Mouse (Mus musculus): ENCODE measurements around the gene Ptpn4. TPM values are rescaled to one million over a fixed set of nuclear protein-coding genes. Genes with fewer than 3 reads are reported as not detected.

The Ptpn4 gene
- polyA plus RNA-seq, 1 experiment: 17.2 TPM

GRCm38 (mm10) chr1:119641090-119641812, 196.2 kb downstream of the Ptpn4 start:
- Histone ChIP-seq H3K27ac (ENCODE audit: control insufficient read depth, insufficient read depth, low read depth, low read length) (no peak overlapping the region), H3K4me1 (ENCODE audit: control insufficient read depth, insufficient read depth, low read length) (no peaks in the 10 kb centered on the region), H3K4me3 (ENCODE audit: control insufficient read depth, low read depth, low read length) (no peak overlapping the region), H3K36me3 (ENCODE audit: control insufficient read depth, insufficient read depth, low read length) (peaks cover 3% of the 10 kb centered on the region; the same call in 1 of the 2 replicates), H3K27me3 (ENCODE audit: control insufficient read depth, insufficient read depth, low read length) (no peaks in the 10 kb centered on the region)
- TF ChIP-seq POLR2A (IDR thresholded peaks at IDR 0.05; ENCODE audit: control insufficient read depth, low read depth, low read length) (no peak), CTCF (IDR thresholded peaks at IDR 0.05; ENCODE audit: control insufficient read depth, insufficient read depth, insufficient replicate concordance, low read depth, low read length) (no peak)

- peaks cover 3% of the 10 kb centered on the region; the same call in 1 of the 2 replicates for H3K36me3 ChIP-seq (ENCODE audit: control insufficient read depth, insufficient read depth, low read length)
- H3K4me1 ChIP-seq (ENCODE audit: control insufficient read depth, insufficient read depth, low read length): no peaks in the 10 kb centered on the region
- TF ChIP-seq POLR2A (IDR thresholded peaks at IDR 0.05; ENCODE audit: control insufficient read depth, low read depth, low read length) (no peak), CTCF (IDR thresholded peaks at IDR 0.05; ENCODE audit: control insufficient read depth, insufficient read depth, insufficient replicate concordance, low read depth, low read length) (no peak)
- no peaks in the 10 kb centered on the region for H3K27me3 ChIP-seq (ENCODE audit: control insufficient read depth, insufficient read depth, low read length)
- no peak overlapping the region for H3K27ac ChIP-seq (ENCODE audit: control insufficient read depth, insufficient read depth, low read depth, low read length)
- no peak overlapping the region for H3K4me3 ChIP-seq (ENCODE audit: control insufficient read depth, low read depth, low read length)
Measured at GRCm38 (mm10) chr1:119640006-119640405, 197.4 kb downstream of the Ptpn4 start.

GRCm38 (mm10) chr1:119637188-119638023, 200.0 kb downstream of the Ptpn4 start:
- H3K4me3 ChIP-seq (ENCODE audit: control insufficient read depth, low read depth, low read length): no peak overlapping the region
- peaks cover 3% of the 10 kb centered on the region; the same call in 1 of the 2 replicates for H3K36me3 ChIP-seq (ENCODE audit: control insufficient read depth, insufficient read depth, low read length)
- H3K4me1 ChIP-seq (ENCODE audit: control insufficient read depth, insufficient read depth, low read length): no peaks in the 10 kb centered on the region
- no peak overlapping the region for H3K27ac ChIP-seq (ENCODE audit: control insufficient read depth, insufficient read depth, low read depth, low read length)
- no peaks in the 10 kb centered on the region for H3K27me3 ChIP-seq (ENCODE audit: control insufficient read depth, insufficient read depth, low read length)
- no peak for TF ChIP-seq CTCF (IDR thresholded peaks at IDR 0.05; ENCODE audit: control insufficient read depth, insufficient read depth, insufficient replicate concordance, low read depth, low read length)
- no peak for TF ChIP-seq POLR2A (IDR thresholded peaks at IDR 0.05; ENCODE audit: control insufficient read depth, low read depth, low read length)

- TF ChIP-seq POLR2A (IDR thresholded peaks at IDR 0.05; ENCODE audit: control insufficient read depth, low read depth, low read length): no peak
- no peak for TF ChIP-seq CTCF (IDR thresholded peaks at IDR 0.05; ENCODE audit: control insufficient read depth, insufficient read depth, insufficient replicate concordance, low read depth, low read length)
- Histone ChIP-seq H3K27me3 (ENCODE audit: control insufficient read depth, insufficient read depth, low read length) (no peaks in the 10 kb centered on the region), H3K4me1 (ENCODE audit: control insufficient read depth, insufficient read depth, low read length) (no peaks in the 10 kb centered on the region), H3K4me3 (ENCODE audit: control insufficient read depth, low read depth, low read length) (no peak overlapping the region), H3K27ac (ENCODE audit: control insufficient read depth, insufficient read depth, low read depth, low read length) (no peak overlapping the region), H3K36me3 (ENCODE audit: control insufficient read depth, insufficient read depth, low read length) (peaks cover 1% of the 10 kb centered on the region)
Measured at GRCm38 (mm10) chr1:119634746-119635145, 202.7 kb downstream of the Ptpn4 start.

- Histone ChIP-seq H3K4me3 (ENCODE audit: control insufficient read depth, low read depth, low read length) (no peak overlapping the region), H3K27ac (ENCODE audit: control insufficient read depth, insufficient read depth, low read depth, low read length) (no peak overlapping the region), H3K4me1 (ENCODE audit: control insufficient read depth, insufficient read depth, low read length) (no peaks in the 10 kb centered on the region), H3K27me3 (ENCODE audit: control insufficient read depth, insufficient read depth, low read length) (no peaks in the 10 kb centered on the region), H3K36me3 (ENCODE audit: control insufficient read depth, insufficient read depth, low read length) (no peaks in the 10 kb centered on the region; the same call in 1 of the 2 replicates)
- TF ChIP-seq CTCF (IDR thresholded peaks at IDR 0.05; ENCODE audit: control insufficient read depth, insufficient read depth, insufficient replicate concordance, low read depth, low read length) (no peak), POLR2A (IDR thresholded peaks at IDR 0.05; ENCODE audit: control insufficient read depth, low read depth, low read length) (no peak)
Measured at GRCm38 (mm10) chr1:119630428-119630827, 207.0 kb downstream of the Ptpn4 start.

- Histone ChIP-seq H3K4me3 (ENCODE audit: control insufficient read depth, low read depth, low read length) (no peak overlapping the region), H3K4me1 (ENCODE audit: control insufficient read depth, insufficient read depth, low read length) (no peaks in the 10 kb centered on the region), H3K36me3 (ENCODE audit: control insufficient read depth, insufficient read depth, low read length) (no peaks in the 10 kb centered on the region; the same call in 1 of the 2 replicates), H3K27ac (ENCODE audit: control insufficient read depth, insufficient read depth, low read depth, low read length) (no peak overlapping the region), H3K27me3 (ENCODE audit: control insufficient read depth, insufficient read depth, low read length) (no peaks in the 10 kb centered on the region)
- TF ChIP-seq CTCF (IDR thresholded peaks at IDR 0.05; ENCODE audit: control insufficient read depth, insufficient read depth, insufficient replicate concordance, low read depth, low read length): no peak
- TF ChIP-seq POLR2A (IDR thresholded peaks at IDR 0.05; ENCODE audit: control insufficient read depth, low read depth, low read length): no peak
Measured at GRCm38 (mm10) chr1:119626837-119627236, 210.6 kb downstream of the Ptpn4 start.

- Histone ChIP-seq H3K27me3 (ENCODE audit: control insufficient read depth, insufficient read depth, low read length) (no peaks in the 10 kb centered on the region), H3K36me3 (ENCODE audit: control insufficient read depth, insufficient read depth, low read length) (no peaks in the 10 kb centered on the region; the same call in 1 of the 2 replicates), H3K4me1 (ENCODE audit: control insufficient read depth, insufficient read depth, low read length) (no peaks in the 10 kb centered on the region), H3K4me3 (ENCODE audit: control insufficient read depth, low read depth, low read length) (no peak overlapping the region), H3K27ac (ENCODE audit: control insufficient read depth, insufficient read depth, low read depth, low read length) (no peak overlapping the region)
- TF ChIP-seq POLR2A (IDR thresholded peaks at IDR 0.05; ENCODE audit: control insufficient read depth, low read depth, low read length) (no peak), CTCF (IDR thresholded peaks at IDR 0.05; ENCODE audit: control insufficient read depth, insufficient read depth, insufficient replicate concordance, low read depth, low read length) (no peak)
Measured at GRCm38 (mm10) chr1:119624444-119624843, 213.0 kb downstream of the Ptpn4 start.
